Mouse (Mus musculus) neural tube, embryonic 10.5 days (tissue): ENCODE data around the gene March8.
"Not testable (repeated sequence)": the region's sequence is repeated elsewhere in the genome, so short reads cannot be mapped to it uniquely, and the experiment has no call there.

ENCODE experiments used
- DNase-seq: peaks from one replicate; pipeline ENCODE4 v3.0.0-alpha.2; 2017; ENCODE audit warnings: low spot score; ENCODE audit errors: extremely low spot score

March8 gene

DNA sequence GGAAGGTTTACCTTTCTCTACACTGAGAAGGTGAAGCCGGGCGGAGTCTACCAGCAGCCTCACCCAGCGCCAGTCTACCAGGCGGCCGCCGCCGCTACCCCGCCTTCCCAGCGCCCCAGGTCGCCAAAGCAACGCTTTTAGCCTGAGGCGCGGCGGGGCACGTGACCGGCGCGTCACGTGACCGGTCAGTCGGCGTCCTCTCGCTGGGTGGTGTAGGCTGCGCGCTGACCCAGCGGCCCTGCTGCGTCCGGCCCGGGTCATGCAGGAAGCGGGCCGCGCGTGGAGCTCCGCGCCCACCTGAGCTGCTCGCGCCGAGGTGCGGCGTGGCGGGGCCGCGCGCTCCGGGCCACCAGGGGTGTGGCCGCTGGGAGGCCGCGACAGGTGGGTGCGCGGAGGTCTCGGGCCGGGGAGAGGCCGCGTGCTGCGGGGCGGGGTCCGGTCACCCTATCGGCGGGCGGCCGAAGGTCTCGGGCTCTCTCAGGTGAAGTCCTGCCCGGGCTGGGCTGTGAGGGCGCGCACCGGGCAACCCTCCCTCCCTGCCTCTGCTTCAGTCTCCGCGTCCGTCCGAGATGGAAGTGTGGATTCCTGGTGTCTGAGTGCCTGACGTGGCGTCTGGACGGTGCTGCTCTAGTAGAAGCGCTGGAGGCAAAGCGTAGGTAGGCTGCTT, at the start of gene March8:
Gene March8, plus strand, starts transcription at position 190 of the 667 bp plus-strand sequence.
- DNase-seq = peak; percentile 95

DNA sequence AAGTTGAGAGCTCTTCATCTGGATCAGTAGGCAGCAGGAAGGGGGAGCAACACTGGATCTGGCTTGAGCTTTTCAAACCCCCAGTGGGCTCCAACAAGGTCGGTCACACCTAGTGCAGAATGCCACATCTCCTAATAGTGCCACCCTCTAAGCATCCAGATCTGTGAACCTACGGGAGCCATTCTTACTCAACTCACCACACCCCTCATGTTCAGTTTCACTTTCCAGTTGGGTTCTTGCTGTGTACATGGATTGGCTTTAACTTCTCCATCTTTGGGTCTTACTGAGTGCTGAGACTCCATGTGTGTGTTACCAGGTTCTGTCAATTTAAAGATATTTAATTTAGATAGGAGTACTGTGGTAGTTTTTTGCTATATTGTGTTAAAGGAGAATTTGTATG, 26.4 kb upstream of the March8 start:
- no peak for DNase-seq

DNA sequence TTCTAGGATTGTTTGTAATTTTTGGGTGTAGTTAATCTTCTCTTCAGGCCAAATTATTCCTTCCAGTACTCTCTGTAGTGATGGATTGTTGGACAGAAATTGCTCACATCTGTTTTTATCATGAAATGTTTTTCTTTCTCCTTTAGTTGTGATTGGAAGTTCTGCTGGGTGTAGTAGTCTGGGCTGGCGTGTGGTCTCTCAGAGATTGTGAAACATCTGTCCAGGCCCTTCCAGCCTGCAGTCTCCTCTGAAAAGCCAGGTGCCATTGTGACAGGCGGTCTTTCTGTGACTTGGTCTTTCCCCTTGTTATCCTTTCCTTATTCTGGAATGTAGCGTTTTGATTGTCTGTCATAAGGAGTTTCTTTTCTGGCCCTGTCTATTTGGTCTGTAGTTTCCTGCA, 18.6 kb upstream of the March8 start:
- DNase-seq = no peak

DNA sequence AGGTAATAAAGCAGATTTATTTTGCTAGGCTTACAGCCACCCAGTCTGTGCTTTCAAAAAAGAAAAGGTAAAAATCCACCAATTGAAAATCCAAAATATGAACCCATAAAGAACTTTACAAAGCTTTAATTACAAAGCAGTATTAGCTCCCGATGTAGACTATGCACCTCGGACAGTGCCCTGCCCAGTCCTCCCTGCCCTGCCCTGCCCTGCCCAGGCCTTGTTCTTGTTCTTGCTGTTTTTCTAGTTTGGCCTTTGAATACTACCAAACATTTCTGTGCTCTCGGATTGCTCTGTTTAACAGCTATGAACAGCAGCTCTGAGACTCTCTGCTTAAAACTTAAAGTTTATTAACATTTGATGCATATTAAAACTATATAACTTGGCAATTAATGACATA, 11.2 kb upstream of the March8 start:
- DNase-seq = no peak

DNA sequence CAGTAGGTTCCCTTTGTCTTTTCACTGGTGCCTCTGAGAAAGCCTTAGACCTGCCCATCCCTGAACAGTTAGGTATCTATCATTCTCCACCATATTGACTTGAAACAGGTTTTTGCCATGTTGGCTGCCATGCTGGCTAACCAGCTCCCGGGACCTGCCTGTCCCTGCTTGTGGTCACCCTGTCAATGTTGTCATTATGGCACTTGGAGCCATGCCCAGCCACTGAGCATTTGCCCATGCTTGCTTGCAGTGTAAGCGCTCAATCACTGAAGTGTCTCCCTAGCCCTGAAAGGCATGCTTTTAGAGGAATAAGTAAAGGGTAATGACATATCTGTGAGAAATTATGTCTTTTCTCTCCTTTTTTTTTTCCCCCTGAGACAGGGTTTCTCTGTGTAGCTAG, 6.4 kb upstream of the March8 start:
- DNase-seq = no peak

DNA sequence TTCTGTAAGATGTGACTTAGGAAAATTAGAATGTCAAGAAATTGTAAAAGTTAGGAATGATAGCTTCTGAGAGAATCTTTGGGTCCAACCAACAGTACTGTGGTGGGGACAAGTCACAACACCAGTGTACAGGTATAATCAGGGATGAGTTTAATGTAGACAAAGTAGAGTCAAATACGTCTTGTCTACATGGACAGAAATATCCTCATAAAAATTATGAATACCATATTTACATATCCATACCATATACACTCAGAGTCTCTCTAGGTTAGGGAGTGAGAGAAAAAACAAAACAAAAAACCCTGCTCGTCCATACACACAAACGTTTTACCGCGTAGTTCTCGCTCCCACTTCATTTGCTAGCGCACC, 374 bp upstream of the March8 start:
- DNase-seq = no peak

DNA sequence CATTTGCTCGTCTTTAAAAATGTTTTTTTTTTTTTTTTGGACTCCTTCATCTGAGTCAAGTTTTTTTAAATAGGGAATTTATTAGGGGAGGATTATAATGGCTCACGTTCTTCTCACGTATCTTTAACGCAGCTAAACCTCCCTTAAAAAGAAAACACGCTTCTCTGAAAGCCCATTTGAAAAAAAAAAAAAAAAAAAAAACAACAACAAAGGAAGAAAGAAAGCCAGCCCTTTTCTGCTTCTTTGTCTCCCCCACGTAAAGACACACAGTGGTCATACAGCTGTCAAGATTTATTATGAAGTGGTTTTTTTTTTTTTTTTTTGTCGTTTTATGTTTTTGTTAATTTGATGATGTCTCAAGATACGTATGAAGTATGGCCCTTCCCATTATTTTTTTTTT, 696 bp downstream of the March8 start:
- no peak for DNase-seq

DNA sequence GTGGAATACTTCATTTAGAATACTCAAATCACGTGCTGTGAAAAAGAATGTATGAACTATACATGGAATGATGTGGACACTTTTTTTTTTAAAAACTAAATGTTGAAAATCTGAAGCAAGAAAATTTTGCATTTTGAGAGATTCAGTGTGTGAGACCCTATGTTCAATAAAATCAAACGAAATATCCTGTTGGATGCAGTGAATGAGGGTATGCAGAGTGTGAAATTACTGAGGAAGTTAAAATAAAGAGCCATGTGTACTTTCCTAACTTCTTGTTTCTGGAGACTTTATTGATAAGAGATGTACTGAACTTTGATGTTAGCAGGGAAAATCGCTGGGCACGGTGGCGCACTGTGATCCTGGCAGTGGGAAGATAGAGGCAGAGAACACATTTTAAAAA, 1.3 kb downstream of the March8 start:
- DNase-seq = no peak

DNA sequence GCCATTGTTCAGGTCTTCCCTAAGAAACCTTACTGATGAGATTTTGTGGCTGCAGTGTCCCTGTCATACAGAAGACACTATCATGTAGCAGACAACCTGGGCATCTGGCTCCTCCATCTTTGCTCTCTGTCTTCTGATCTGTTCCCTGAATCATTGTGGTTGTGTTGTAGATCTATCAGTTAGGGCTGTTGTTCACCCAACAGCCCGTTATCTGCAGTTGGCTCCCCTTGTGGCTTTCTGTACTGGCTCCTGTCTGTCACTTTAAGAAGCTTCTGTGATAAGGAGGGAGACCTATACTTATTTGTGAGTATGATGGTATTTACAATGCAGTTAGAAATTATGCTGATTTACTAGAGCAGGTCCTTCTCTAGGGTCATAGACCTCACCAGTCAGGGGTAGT, 2.7 kb downstream of the March8 start:
- DNase-seq = no peak

DNA sequence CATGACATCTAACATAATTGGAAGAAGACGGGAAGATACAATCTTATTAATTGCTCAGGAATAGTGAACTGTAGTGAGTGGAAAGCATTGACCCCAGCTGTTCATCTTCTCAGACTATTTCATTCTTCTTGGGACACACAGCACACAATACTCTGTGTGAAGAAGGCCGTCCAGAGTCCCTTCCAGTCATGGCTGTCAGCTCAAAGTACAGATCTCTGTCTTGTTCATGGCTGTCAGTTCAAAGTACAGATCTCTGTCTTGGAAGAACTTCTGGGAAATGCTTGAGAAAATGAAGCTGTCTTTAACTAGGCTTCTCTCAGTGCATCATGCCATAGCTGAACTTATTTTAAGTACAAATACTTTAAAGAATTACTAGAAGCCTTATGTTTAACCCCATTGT, 10.1 kb downstream of the March8 start:
- DNase-seq = no peak

DNA sequence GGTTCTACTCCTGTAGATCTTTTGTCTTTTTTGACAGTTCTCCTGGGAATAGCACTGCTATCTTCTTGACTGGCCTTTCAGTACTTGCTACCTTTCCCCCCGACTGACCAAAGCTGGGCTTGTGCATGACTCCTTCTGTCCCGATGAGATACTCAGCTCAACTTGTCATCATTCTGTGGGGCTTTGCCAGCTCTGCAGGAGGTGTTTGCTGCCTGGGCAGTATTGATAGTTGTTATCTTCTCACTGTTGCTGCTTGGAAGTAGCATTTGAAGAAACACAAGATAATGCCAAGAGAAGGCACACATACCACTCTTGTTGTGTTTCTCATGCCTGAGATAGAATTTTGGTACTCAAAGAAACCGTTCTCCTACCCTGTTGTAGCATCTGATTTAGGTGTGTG, 12.2 kb downstream of the March8 start:
- no peak for DNase-seq

DNA sequence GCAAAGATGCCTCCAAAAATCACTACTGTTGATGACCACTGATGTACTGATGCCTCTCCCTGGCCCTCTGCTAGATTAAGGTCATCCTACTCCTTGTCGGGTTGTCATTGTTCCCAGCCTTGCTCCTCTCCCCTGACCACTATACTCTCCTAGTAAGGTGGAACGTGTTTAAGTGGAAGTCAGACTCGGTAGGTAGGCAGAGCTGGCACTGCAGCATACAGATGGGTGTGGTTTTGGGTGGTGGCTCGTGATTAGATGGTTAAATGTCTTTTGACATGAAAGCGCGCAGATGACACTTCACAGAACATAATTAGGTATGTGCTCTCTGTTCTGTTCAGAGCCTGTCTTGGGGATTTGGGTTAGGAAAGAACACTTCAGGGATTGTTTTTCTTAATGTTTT, 12.8 kb downstream of the March8 start:
- DNase-seq = no peak

DNA sequence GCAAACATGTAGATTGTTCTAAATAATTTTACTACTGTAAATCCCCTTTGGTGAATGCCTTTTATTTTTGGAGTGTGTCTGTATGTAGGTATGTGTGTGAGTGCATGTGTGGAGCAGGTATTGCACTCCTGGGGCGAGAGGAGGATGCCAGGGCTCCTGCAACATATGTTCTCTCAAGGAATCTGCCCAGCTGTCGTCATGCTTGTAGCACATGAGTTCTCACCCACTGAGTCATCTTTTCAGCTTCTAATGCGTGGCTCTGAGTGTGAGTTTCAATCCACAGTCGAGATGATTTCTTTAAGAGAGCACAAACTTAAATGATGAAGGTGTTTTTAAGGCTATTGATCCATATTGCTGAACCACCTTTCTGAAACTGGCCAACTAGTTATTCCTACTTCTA, 13.7 kb downstream of the March8 start:
- DNase-seq = no peak

DNA sequence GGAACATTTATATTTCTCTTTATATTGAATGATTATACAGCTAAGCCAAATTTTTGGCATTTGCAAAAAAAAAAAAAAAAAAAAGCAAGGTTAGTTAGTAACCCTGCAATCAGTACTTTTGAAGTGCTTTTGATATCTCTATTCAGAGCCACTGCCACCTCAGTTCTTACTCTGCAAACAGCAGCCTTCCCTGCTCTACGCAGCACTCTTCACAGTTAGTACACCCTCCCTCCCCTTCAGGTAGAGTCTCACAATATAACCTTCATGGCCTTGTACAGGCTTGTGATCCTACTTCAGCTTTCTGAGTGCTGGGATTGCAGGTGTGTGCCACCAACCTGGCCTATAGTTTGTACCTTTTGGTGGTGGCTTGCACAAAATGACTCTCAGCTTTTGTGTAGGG, 15.6 kb downstream of the March8 start:
- DNase-seq = no peak

DNA sequence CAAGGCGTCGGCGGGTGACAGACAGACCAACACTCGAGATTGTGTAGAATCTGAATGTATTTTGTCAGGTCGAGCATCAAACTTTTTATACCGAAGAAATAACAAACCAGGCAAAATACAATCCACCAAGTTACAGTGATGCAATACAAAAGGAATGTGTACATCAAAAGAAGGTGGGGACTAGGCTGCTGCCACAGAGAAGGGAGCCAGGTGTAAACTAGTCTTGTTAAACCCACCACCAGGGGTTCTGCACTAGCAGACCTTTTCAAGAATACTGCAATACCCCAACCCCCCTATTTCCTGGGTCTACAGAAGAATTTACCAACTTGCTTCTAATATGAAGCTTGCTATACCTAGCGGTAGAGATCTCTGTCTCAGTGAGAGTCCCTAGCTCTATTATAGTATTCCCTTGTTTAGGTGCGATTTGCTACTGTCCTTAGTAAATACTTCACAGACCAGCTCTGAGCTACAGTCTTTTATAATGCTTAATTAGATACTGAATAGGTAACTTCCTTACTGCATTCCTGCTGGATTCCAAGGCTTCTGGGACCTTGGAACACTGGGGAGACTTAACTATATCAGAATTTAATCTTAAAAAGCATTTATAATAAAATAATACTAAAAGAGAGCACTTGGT, 18.6 kb downstream of the March8 start:
- DNase-seq = not testable (repeated sequence)

DNA sequence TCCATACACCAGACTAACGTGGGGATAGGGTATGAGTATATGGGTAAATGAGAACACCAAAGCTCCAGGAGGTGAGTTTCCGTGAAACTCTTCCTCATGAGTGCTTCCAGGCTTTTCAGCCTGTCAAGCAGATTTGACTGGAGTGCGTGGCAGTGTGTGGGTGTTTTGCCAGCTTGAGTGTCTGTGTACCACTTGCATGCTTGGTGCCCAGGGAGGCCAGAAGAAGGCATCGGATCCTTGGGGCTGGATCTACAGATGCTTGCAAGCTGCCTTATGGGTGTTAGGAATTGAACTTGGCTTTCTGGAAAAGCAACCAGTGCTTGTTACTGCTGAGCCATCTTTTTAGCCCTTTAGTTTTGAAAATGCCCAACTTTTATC, 19.1 kb downstream of the March8 start:
- no peak for DNase-seq

DNA sequence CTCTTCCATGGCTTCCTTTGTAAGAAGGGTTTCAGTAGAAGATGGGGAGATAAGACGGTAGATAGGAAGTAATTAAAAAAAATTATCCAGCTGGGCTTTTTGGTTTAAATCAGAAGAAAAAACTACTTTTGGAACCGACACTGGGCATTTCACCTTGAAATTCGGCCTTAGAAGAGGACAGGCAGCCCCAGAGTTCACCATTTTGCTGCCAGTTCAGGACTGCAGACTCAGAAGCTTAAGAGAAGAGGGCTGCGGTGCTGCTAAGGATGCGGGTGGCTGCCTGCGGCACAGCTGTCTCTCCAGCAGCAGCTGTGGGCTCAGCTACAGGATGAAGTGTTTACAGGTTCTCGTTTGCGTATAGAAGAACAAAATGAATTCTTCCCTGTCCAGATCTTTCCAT, 20.2 kb downstream of the March8 start:
- DNase-seq = no peak

DNA sequence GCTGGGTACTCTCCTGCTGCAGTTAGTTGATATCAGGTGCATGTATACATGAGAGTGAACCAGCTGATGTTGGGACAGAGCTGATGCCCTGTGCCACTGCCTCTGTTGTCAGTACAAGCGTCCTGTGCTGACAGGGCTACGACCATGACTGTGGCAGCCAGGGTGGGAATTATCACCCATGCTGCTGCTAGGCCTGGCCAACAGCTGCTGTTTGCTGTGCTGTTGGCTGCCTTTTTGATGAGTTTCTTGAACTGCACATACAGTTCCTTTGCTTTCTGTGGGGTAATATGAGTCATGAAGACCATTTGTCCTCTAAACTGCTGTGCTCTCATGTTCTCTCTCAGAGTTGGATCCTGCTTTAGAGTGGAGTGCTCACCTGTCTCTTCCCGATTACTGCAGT, 21.4 kb downstream of the March8 start:
- DNase-seq = no peak

DNA sequence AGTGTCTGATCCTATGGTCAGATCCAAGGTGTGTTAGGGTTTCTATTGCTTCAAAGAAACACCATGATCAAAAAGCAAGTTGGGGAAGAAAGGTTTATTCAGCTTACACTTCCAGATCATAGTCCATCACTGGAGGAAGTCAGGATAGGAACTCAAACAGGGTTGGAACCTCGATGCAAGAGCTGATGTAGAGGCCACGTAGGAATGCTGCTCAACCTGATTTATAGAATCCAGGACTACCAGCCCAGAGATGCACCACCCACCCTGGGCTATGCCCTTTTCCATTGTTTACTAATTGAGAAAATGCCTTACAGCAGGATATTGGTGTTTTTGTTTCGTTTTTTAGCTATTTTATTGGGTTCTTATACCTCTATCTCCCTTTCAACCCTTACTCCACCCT, 23.6 kb downstream of the March8 start:
- no peak for DNase-seq

DNA sequence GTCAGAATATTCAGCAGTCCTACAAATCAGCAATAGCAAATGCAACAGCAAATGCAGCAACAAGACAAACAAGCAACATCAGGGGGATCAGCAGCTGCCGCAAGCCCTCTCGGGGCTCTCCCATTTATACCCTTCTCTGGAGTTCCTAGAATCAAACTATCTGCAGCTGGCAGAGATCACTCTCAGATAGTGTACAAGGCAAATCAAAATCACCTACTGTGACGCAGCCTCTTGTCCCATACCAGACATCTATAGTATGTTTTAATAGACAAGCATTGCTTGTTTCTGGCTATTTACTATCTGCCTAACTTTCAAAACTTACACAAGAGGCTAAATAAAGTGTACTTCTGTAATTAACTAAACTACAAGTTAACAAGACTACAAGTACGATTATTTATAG, 24.2 kb downstream of the March8 start:
- no peak for DNase-seq

DNA sequence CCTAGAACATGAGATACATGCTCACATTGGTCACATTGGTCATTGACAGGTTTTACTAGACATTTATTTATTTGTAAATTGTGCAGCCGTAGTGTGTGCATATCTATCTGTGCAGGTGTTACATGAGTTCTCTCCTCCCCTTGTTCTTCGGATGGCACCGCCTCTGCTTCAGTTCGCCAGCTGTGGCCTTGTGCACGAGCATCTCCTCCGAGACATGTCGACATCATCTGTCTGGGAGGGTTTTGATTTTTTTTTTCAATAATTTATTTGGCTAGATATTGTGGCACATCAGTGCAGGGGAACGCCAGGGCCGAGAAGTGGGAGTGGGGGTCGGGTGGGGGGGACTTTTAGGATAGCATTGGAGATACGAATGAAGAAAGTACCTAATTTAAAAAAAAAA, 30.1 kb downstream of the March8 start:
- DNase-seq = no peak

DNA sequence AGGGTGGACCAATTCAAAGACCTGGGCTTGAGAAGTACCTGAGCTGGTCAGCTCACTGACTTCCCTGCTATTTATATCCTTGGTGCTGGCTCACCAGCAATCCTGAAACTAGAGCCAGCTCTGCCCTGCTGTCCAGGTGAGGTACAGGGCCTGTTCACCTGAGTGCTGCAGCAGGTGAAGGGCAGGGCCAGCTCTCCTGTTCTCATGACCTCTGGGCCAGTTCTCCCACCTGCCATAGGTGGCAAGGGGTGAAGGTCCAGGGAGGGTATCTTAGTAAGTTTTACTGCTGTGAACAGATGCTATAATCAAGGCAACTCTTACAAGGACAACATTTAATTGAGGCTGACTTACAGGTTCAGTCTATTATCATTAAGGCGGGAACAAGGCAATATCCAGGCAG, 32.0 kb downstream of the March8 start:
- no peak for DNase-seq

DNA sequence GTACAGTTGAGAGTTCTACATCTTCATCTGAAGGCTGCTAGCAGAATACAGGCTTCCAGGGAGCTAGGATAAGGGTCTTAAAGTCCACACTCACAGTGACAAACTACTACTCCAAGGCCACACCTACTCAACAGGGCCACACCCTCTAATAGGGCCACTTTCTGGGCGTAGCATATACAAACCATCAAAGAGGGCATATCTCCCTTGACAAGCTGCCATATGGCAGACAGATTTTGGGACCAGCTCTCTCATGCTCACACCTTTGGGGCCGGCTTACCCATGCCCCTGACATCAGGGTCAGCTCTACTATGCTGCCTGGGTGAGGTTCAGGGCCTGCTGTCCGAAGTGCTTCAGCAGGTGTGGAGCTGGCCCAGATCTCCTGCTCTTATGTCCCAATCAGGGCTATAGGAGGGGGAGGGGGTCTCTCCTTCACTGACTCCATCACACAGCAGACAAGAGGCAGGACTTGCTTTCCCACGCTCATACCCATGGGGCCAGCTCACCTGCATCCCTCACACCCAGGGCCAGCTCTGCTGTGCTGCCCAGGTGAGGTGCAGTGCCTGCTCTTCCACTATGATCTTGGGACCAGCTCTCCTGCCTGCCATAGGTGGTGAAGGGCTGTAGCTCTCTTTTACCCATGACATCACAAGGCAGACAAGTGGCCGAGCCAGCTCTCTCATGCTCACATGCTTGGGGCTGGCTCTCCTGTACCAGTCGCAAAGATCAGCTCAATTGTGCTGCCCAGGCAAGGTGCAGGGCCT, 32.6 kb downstream of the March8 start:
- DNase-seq = no peak
